Mouse (Mus musculus) olfactory bulb, adult 2 months (tissue): ENCODE results near the gene Arhgef2.

Experiments used
- CTCF ChIP-seq: fragments of 200-500 bp; IDR thresholded peaks from 2 replicates; pipeline ENCODE4 v1.5.1; 2012; ENCODE audit warnings: low read depth, mild to moderate bottlenecking, low read length, moderate library complexity; ENCODE audit not compliant: insufficient read depth
- POLR2A ChIP-seq: fragments of 200-500 bp; IDR thresholded peaks from 2 replicates; pipeline ENCODE4 v1.6.1; 2012; ENCODE audit warnings: mild to moderate bottlenecking, low read depth, low read length, moderate library complexity; ENCODE audit not compliant: insufficient read depth

DNA sequence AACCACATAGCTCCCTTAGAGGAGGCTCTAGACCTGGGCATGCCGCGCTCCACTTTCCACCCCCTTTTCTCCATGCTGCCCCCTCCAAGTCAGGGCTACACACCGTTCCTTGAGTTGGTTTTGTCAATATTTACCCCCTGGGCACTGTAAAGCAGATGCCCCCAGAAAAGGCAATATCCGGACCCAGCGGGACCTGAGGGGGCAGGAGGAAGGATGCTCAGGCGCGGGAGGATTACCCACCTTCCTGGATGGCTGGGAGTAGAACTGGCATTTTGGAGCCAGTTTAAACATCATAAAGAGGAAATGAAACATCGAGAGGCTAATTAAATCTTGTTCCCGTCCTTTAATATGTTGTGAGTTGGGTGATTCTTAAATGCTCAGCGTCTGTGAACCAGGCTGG, 43.4 kb downstream of the Arhgef2 start:
- TF ChIP-seq CTCF (no peak), POLR2A (no peak)
